Mouse (Mus musculus): ENCODE results near the gene Ccdc51. TPM values are rescaled to one million over a fixed set of nuclear protein-coding genes. Genes with fewer than 3 reads are reported as not detected.

Gene Ccdc51
- total RNA-seq, 2 experiments from 2014 or later = 5.9 to 6.6 TPM

DNA sequence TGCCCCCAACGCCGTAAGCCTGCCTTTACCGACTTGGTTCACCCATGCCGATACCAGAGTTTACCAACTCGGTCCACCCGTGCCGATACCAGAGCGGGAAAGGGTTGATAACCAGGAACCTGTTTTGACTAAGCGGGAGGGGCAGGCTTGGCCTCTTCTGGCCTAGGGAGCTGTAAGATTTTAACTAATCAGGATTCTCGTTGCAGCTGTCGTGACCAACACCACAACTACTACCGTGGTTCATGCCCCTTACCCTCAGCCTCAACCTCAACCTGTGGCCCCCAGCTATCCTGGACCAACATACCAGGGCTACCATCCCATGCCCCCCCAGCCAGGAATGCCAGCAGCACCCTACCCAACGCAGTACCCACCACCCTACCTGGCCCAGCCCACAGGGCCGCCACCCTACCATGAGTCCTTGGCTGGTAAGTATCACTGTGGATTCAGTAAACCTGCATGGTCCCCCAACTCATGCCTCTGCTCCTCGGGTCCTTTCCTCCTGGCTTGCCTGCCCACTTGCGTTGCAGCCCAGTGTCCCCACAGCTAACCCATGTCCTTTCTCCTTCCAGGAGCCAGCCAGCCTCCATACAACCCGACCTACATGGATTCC, 26.1 kb upstream of the Ccdc51 start:
- intact Hi-C loops (cut with DNase I) = no loop called here
- DNase-seq = no peak

DNA sequence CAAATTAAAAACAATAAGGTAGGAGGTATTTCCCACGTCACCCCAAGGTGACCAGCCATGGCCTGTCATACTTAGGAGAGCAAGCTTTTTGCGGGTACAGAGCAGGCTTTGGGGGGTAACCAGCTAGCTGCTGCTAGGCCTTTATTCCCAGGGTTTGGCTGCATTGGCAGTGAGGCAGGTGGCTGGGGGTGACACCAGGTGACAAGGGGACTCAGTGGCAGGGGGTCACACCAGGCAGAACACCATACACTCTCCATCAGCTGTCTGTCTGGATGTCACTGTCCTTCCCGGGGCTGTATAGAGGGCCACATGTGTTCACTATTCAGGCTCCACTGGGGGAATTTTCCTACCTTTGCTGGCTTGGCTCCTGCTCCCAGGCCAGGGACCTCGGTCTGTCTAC, 25.4 kb upstream of the Ccdc51 start:
- intact Hi-C loops (cut with DNase I) = no loop called here
- no peak for DNase-seq

DNA sequence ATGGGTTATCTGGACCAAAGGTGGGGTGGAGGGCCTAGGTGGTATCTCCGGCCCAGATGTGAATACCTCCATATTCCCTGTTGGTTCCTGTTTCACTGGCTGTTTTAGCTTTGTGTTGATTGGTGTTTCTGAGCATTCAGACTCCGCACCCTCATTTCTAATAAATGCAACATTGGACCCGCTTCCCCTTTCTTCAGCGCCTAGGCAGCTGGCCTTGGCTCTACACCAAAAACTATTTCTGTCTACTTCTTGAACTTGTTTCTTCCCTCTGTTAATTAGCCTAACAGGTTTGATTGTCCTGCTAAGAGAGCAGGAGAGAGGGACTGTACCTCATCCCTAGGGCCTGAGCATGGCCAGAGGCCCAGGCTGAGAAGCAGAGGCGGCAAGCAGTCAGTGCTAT, 24.8 kb upstream of the Ccdc51 start:
- intact Hi-C loops (cut with DNase I) = no loop called here
- DNase-seq = no peak

DNA sequence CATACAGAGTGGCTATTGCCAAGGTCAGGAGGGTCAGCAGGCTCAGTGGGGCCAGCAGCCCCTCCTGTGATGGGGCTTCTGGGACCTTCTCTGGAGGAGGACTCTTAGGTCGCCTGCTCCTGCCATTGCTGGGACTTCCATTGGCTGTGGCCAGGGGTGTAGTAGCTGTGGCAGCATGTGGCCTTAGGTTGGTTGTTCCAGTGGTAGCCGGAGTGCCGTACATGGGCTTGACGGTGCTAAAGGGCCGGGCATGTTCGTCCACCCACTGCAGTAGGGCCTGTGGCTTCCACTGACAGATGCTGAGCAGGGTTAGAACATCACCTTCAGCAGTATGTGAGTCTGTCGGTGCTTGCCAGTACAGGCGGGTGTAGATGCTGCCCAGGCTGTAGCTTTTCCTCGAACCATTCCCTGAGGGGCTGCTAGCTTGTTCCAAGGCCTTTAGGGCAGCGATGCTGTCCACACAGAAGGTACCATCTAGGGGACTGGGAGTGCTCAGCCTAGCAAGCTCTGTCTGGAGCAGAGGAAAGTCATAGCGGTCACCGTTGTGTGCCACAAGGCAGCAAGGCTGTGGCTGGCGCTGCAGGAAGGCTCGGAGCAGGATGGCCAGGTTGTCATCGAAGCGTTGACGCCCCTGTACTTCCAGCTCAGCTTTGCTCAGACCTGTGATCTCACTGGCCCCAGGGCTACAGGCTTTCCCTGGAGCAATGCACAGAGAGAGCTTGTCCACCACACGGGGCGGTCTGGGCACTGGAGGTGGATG, 24.1 kb upstream of the Ccdc51 start:
- intact Hi-C loops (cut with DNase I) = no loop called here

DNA sequence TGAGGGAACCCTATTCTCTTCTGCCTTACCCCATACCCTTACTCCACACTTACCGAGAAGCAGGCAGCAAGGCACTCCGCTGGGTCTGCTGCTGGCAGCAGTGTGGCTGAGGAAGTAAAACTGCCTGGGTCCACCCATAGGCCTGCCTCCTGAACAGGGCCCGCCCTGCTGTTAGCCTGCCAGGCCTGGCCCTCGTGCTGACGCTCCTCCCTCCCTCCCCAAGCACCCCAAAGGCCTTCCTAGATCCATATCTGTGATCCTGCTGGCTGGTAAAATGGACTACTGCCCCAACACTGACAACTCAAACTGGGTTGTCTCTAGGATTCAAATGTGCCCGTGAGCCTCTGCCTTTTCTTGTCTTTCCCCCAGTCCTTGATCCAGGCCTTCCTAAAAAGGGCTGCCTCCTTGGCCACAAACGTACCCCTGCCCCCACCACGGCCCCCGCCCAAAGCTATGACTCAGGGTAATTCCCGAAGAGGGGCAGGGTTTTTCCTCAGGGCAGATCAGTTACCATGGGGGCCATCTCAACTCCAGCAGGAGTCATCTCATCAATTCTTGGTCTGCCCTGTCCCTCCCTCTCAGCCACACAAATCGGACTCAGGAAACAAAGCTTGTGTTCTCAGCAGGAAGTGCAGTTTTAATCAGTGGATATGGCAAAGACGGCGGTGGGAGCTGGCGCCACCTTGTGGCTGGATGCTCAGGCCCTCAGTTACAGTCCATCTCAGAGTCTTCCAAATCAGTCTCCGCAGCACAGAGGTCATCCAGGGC, 23.0 kb upstream of the Ccdc51 start, which contains the start of gene Trex1:
TSS of gene Trex1 (minus strand) at position 599 of the 768 bp plus-strand sequence.
- peak; percentile 91 for DNase-seq
- intact Hi-C loops (cut with DNase I) = loop anchor here (1.0 kb wide), 1 partner anchor 57 kb away; no protein-coding TSS in a partner anchor

More for the DNA sequence above, 24.1 kb upstream of the Ccdc51 start:
- DNase-seq = no peak

DNA sequence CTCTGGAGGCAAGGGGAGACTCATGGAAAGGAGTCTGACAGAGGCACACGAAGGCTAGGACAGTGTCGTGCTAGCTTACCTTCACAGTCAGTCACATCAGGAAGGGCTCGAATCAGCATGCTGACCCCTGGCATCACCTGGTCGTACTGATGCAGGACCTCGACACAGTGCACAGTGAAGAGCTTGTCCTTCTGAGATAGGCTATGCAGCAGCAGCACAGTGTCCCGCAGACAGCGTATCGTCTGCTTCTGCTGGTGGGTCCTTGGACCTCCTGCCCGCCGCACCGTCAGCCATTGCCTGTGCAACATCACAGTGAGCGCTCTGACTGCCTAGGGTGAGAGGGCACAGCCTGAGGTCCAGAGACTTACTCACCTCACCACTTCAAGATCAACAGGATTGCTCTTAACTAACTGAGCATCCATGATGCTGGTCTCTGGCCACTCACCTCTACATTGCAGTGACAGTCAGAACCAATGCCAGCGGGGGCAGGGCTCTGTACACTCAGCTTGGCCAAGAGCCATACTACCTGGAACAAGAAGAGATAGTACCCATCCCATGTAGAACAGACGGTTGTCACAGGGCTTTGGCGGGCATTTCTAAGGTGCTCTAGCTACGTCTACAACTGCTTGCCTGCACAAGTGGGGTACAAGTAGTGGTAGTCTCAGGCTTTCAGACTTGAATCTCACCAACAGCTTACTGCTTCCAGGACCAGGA, 22.0 kb upstream of the Ccdc51 start:
- DNase-seq = no peak
- intact Hi-C loops (cut with DNase I) = no loop called here

DNA sequence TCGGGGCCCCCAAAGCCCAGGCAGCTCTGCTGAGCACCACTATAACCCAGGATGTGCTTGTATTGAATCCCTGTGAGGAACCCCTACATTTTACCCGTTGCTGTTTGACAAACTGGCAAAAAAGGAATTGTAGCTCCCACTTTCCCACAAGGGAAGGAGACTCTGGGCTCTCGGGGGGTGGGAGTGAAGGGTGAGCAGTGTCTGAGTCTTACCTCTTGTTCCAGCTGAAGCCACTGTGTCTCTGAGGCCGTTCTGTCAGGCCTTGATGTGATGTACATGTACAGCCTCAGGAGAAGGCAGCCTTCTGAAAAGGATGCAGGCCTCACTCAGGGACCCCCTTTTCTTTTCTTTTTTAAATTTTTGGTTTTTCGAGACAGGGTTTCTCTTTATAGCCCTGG, 21.4 kb upstream of the Ccdc51 start:
- intact Hi-C loops (cut with DNase I) = no loop called here
- no peak for DNase-seq

DNA sequence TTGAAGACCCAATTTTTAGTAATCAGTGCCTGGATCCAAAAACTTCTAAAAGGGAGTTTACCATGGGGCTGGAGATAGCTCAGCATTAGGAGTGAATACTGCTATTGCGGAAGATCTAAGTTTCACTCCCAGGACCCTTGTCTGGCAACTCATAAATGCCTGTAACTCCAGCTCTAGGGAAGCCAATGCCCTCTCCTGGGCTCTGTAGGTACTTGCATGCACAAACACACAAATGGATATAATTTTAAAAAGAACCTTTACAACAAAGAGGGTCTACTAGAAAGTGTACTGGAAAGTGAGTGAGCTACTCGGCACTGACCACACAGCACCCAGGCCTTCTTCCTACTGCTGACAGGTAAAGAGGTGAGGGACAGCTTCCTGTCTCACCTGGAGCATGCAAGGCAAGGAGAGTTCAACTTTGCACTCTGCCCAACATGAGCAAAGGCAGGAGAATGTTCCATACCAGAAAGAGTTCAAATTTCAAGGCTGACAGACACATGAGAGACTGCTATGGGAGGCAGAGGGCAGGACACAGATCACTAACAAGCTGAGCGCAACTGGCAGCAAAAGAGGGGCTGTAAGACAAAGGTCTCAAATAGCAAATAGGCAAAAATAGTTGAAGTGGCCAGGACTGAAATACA, 14.1 kb upstream of the Ccdc51 start:
- intact Hi-C loops (cut with DNase I) = no loop called here
- DNase-seq = no peak

DNA sequence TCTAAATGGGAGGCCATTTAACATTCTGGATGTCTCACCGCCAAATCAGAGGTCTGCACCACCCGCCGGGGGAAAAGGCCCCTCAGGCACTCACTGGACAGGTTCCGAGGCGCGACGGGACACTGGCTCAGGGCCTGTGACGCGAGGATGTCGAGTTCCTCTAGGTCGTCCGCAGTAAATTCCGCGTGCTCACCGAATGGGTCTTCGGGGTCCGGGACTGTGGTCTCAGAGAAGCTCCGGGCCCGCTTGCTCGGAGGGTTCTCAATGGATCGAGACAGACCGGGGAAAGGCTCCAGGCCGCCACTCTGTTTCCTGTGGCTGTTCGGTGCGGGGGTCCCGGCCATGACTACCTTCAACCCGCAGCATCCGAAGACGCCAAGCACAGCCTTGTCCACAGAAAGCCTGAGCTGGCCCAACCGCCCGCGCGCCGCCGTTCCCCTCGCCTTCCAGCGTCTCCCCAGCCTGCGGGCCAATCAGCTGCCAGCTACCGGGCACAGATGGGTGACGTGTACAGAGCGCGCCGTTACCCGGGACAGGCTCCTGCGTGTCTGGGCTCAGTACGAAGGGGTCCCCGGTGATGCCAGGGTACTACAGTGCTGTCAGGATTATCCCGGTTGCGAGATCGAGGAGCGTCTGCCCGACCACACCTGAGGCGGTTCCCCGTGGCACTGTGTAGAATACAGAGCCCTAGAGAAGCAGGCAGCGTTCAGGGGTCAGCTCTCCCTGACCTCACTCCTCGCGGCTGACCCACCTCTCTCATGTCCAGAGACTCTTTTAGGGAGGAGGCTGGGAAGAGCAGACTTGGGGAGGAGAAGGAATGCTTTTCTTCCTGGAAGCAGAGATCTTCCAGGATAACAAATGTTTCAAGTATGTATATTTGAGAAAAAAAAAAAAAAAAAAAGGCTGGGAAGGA, 8.4 kb upstream of the Ccdc51 start, which contains the start of gene Atrip:
TSS of gene Atrip (minus strand) at position 464 of the 913 bp plus-strand sequence.
- intact Hi-C loops (cut with DNase I) = no loop called here
- DNase-seq = peak; percentile 80 to 86

DNA sequence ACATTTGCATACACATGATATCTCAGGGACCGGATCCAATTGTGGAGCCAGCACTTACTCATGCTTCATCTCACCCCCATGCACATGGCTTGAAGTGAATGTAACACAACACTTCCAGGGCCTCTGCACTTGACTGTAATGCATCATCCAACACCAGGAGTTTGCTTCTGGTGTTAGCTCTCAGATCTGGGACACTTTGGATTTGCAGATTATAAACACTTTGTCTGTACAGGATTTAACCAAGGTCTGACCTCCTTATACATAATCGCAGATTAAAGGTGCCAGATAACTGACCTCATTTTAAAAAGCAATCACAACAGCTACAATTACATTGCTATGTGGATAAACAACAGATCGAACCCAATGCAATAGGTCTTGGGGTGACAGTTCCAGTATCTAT, 1.8 kb upstream of the Ccdc51 start:
- DNase-seq = no peak
- intact Hi-C loops (cut with DNase I) = no loop called here

DNA sequence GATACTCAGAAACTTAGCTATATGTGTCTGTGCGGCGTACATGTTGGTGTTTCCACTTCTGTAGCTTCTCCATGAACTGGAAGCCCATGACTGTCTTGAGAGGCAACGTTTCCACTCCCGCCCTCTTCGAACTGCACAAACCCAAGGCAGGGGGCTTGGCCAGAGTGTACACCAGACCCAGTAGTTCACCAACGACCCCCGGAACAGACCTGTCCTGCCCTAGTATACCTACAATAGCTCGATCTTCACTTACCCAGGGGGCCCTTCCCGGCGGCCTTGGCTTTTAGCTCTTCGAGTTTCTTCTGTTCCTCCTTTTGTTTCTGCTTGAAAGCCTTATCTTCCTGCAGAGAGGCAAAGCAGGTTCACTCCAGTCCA, 557 bp upstream of the Ccdc51 start:
- intact Hi-C loops (cut with DNase I) = no loop called here
- DNase-seq = no peak

DNA sequence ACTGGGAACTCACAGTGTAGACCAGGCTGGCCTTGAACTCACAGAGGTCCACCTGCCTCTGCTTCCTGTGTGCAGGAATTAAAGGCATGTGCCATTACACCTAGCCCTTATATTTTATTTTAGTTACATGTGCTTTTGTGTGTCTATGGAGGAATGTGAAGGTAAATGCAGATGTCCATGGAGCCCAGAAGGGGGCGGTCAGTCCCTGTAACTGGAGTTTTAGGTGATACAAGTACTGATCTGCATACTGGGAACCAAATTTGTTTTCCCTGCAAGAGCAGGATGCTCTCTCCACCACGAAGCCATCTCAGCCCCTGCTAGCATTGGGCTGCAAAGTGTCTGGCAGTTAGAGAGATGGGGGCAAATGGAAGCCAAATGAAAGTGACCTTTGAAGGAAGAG, 2.6 kb downstream of the Ccdc51 start:
- intact Hi-C loops (cut with DNase I) = no loop called here
- no peak for DNase-seq

DNA sequence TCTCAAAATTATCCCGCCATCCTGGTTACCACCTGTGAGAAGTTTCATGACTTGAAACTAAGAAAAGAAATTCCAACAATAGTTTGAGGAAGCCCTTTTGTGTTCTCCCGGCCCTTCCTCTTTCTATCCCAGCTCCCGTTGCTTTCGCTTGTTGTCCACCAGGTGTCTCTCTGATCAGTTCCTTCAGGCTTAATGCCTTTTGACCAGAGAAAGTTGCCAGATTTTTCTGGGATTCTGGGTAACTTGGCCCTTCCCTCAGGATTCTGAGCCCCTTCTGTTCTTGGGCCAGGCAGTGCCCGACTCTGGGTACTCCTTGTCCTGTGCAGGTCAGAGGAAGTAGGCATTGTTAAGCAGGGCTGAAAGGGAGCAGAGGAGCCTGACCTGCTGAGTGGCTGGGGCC, 5.7 kb downstream of the Ccdc51 start:
- DNase-seq = peak in 1 of 2 experiments; percentile 21
- intact Hi-C loops (cut with DNase I) = loop anchor here (2.0 kb wide), 1 partner anchor 33 kb away; no protein-coding TSS in a partner anchor

DNA sequence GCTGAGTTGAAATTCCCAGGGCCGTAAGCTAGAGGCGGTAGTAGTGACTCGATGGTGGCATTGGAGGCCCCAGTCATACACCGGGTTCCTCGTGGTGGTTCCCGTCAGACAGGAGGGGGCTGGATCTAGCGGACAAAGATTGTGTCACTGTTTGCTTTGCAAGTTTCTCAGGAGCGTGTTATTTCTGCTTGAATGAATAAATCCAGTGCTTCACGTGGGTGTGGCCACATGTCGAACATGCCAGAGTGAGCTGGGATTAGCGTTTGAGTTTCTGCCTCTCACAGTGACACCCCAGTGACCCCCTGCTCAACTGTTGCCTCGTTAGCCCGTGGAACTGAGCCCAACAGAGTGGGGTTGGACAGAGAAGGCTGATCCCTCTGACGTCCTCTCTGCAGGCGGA, 8.2 kb downstream of the Ccdc51 start:
- DNase-seq = no peak
- intact Hi-C loops (cut with DNase I) = no loop called here

DNA sequence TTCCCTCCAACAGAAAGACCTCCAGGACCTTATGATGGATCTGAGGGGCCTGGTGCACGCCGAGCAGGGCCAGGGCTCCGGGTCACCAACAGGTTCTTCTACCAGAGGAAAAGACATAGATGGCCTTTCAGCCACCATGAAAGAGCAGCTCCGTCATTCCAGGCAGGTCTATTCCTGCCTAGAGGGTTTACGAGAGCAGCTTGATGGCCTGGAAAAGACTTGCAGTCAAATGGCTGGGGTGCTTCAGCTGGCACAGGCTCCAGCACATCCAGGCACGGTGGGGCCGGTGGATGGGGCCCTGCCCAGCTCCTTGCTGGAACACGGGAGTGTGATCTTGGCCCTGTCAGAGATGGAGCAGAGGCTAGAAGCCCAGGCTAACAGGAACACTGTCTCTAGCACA, 9.5 kb downstream of the Ccdc51 start:
- intact Hi-C loops (cut with DNase I) = no loop called here
- no peak for DNase-seq

DNA sequence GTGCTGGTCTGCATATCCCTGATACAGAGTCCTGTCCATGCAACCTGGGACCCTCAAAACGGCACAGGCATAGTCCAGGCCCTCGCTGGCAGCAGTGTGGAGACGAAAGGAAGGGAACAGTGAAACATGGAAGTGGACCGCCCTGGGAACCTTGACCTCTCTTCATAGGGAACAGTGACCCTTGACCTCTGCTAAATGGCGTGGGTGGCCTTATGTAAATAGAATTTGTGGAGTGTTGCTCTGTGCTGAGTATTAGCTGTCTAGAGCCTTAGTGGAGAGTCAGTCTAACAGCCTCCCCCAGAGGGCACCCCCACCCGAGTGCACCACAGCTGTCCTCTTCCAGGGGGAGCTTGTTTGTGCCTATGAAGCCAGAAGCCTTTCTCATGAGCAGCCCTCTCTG, 10.5 kb downstream of the Ccdc51 start:
- intact Hi-C loops (cut with DNase I) = no loop called here
- DNase-seq = no peak

DNA sequence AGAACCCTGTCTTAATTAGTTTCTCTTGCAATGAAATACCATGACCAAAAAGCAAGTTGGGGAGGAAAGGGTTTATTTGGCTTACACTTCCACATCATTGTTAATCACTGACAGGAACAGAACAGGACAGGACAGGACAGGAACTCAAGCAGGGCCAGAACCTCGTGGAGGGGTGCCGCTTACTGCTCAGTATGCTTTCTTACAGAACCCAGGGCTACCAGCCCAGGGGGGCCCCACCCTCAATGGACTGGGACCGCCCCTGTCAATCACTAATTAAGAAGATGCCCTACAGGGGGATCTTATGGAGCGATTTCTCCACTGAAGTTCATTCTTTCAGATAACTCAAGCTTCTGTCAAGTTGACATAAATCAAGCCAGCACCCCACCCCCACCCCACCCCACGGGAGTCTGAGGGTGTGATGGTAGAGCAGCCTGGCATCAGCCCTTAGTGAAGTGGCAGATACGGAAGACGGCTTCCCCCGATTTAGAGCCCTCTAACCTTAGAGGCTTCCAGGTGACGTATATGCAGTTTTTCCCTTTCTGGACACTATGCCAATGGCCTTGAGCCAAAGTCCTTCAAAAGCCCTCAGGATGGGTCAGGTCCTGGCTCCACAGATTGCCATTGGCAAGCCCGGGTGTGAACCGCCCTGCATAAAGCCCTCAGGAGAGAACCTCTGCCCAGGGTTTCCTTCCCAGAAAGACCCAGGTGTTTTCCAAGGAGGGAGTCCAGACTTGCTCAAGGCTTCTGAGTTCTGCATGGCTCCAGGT, 11.7 kb downstream of the Ccdc51 start:
- no peak for DNase-seq
- intact Hi-C loops (cut with DNase I) = no loop called here

DNA sequence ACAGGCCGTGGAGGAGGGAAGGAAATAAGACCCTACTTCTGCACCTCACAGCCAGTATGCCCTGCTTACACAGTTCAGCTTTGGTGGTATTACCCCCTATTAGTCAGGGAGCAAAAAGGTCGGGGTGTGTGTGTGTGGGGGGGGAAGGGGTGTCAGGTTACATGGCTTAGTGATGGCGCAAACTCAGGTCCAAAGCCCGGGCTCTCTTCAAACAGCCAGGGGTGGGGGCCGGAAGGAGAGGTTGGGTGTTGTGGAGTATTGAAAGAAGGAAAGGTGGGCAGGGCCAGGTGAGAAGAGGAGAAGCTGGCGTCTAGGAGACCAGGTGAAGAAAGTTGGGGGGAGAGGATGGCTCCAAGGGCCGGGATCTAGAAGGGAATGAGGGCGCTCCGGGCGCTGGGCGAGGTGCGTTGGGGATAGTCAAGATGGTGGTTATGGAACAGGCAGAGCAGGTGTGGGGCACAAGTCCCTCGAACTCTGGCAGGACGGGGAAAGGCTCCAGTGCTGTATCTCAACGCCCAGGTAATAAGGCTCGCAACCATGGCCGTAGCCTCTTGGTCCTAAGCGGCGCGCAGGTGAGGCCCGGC, 12.4 kb downstream of the Ccdc51 start:
- intact Hi-C loops (cut with DNase I) = no loop called here
- no peak for DNase-seq
